Mouse (Mus musculus): ENCODE results near the gene Anapc1. TPM values are rescaled to one million over a fixed set of nuclear protein-coding genes. Genes with fewer than 3 reads are reported as not detected.

Gene Anapc1
- polyA plus RNA-seq (2017; shearing (Covaris generic)): 122 TPM

DNA sequence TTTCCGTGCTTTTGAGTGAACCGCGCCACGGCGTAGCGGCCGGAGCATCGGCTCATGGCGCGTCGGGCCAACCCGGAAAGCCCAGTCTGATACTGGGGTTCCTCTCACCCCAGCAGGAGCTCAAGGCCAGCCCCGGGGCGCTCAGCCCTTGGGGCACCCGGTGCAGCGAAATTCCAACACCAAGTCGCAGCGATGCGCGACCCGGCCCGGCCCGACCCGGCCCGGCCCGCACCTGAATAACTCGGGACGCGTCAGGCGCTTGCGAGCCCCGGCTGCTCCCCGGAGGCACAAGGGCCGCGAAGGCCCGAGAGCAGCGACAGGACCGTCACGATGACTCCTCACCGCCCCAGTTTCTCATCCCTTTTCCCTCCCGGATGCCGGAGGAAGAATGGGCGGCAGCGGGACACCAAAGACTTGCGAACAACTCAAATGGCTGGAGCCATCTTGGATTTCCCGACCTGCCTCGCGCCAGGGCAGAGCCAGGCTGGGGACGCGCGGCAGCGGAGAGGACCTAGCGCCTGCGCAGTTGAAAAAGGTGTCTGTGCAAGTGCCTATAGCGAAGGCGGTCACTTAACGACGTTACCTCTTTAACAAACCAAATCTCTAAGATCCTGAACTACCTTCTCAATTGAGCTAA, at the start of gene Anapc1:
Anapc1 (minus strand) TSS at position 471 of the 637 bp plus-strand sequence.

DNA sequence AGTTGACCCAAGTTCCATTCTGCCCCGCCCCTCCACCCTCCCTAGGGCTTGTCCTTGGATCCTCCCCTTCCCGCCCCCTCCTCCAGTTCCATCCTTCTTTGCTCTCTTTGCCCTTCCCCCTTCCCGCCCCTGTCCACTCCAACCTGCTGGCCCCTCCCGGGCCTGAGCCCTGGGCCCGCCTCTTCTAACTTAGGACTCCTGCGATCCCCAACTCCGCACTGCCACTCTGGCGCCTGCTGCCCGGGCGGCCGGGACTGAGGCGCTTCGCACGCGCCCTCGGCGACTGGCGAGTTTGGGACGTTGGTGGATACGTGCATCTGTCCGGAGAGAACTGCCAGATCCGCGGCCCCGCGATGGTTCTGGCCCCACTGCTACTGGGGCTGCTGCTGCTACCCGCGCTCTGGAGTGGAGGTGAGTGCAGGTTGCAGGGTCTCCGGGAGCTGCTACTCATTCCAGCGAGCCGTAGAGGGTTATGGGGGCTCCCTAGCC, 11.5 kb upstream of the Anapc1 start, which contains the start of gene Mertk:
Mertk (plus strand) TSS at position 264 of the 489 bp plus-strand sequence.

DNA sequence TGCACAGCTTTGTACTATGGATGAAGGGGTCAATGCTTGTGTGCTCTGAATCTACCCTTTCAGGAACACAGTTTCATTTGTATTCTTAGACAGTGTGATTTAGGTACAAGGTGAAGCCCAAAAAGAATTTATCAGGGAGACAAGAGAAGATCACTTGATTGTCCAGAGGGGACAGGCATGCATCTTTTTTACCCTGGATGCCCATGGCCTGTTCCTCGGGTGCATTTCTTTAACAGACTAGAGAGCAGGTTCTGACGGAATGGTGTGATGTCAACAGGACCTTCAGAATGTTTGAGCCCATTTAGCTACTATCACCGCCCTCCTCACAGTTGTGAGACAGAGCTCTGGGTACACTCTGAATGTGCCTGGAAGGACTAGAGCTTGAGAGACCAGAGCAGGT, 96.3 kb downstream of the Anapc1 start, which contains the start of gene Spdye4c:
Spdye4c (plus strand) TSS at position 301 of the 400 bp plus-strand sequence.

Other genes with a start within 250 kb of the Anapc1 start
- not detected for gene Spdye4c, start 96.2 kb downstream of the Anapc1 start, polyA plus RNA-seq (2017; shearing (Covaris generic))
- gene Mertk, start 11.6 kb upstream of the Anapc1 start, polyA plus RNA-seq (2017; shearing (Covaris generic)): 0.52 TPM
- gene Tmem87b, start 130.7 kb upstream of the Anapc1 start, polyA plus RNA-seq (2017; shearing (Covaris generic)): 30.2 TPM
- gene Fbln7, start 175.6 kb upstream of the Anapc1 start, polyA plus RNA-seq (2017; shearing (Covaris generic)): not detected

Data from CD4-positive, CD25-positive, alpha-beta regulatory T cell, adult 9 weeks (primary cell).